Mouse (Mus musculus): Measurements from ENCODE around the gene Cd300c2.

DNA sequence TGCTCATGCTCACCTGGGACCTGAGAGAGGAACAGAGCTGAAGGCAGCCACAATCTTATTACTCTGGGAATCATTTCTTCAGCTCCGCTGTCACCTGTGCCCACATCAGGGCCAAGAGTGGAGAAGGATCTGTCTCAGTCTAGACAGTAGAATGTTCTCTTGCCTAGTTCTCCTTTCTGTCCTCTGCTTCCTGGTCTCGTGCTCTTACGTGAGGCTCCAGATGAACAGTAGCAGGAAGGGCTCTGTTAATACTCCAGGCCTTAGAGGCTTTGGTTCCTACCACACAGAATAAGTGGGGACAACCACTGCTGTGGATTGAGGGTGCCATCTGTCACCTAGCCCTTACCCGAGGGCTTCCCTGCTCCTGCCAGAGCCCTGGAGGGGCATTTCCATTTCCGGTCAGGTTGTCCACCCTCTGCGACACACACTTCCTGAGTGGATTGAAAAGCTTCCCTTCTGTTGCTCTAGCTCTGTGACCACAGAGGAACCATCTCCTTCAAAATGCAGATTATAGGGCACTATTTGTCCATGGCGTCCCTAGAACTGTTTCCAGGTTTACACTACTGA lies at the start of gene Cd300c2:
- no peak for TF ChIP-seq POLR2A (IDR thresholded peaks at IDR 0.05; ENCODE audit: insufficient read depth, low read depth, low read length)
- TF ChIP-seq CTCF (IDR thresholded peaks at IDR 0.05; ENCODE audit: insufficient read depth, low read depth, low read length), result no peak

Data from olfactory bulb, adult 2 months (tissue).